Mouse (Mus musculus): ENCODE measurements around the gene Ppp2r5a. TPM values are rescaled to one million over a fixed set of nuclear protein-coding genes. Genes with fewer than 3 reads are reported as not detected.

Gene Ppp2r5a
- polyA plus RNA-seq, 1 experiment from 2014 or later = 12.6 TPM

GRCm38 (mm10) chr1:191352786-191353488 is 50.1 kb downstream of the Ppp2r5a start:
- WGBS = 62% methylated on average over 14 of the region's 14 CpGs
- no peak overlapping the region for H3K27ac ChIP-seq
- no peak overlapping the region for H3K4me2 ChIP-seq (replicated peaks)
- no peaks in the 10 kb centered on the region for H3K27me3 ChIP-seq (ENCODE audit: control insufficient read depth, insufficient read depth, low read length)
- H3K4me1 ChIP-seq (replicated peaks; ENCODE audit: control insufficient read depth, insufficient read depth, low read length) = no peaks in the 10 kb centered on the region
- peaks cover 92% of the 10 kb centered on the region for H3K36me3 ChIP-seq (replicated peaks; ENCODE audit: control insufficient read depth, insufficient read depth)
- no peaks in the 10 kb centered on the region for H3K9me3 ChIP-seq (ENCODE audit: control insufficient read depth, low read length)
- no peak overlapping the region for H3K9ac ChIP-seq
- H3K4me3 ChIP-seq (replicated peaks; ENCODE audit: low read length) = no peak overlapping the region
- DNase-seq (ENCODE audit: low spot score) = peak; percentile 76
- no peak for ATAC-seq (ENCODE audit: low FRiP score)

GRCm38 (mm10) chr1:191350355-191350754 is 52.7 kb downstream of the Ppp2r5a start:
- no peaks in the 10 kb centered on the region for H3K4me1 ChIP-seq (replicated peaks; ENCODE audit: control insufficient read depth, insufficient read depth, low read length)
- 91% methylated on average over 5 of the region's 5 CpGs for WGBS
- no peak overlapping the region for H3K9ac ChIP-seq
- ATAC-seq (ENCODE audit: low FRiP score) (no peak), DNase-seq (ENCODE audit: low spot score) (no peak)
- no peak overlapping the region for H3K27ac ChIP-seq
- H3K9me3 ChIP-seq (ENCODE audit: control insufficient read depth, low read length) = no peaks in the 10 kb centered on the region
- H3K27me3 ChIP-seq (ENCODE audit: control insufficient read depth, insufficient read depth, low read length) = no peaks in the 10 kb centered on the region
- peaks cover 92% of the 10 kb centered on the region for H3K36me3 ChIP-seq (replicated peaks; ENCODE audit: control insufficient read depth, insufficient read depth)
- no peak overlapping the region for H3K4me3 ChIP-seq (replicated peaks; ENCODE audit: low read length)
- H3K4me2 ChIP-seq (replicated peaks) = no peak overlapping the region

DNA sequence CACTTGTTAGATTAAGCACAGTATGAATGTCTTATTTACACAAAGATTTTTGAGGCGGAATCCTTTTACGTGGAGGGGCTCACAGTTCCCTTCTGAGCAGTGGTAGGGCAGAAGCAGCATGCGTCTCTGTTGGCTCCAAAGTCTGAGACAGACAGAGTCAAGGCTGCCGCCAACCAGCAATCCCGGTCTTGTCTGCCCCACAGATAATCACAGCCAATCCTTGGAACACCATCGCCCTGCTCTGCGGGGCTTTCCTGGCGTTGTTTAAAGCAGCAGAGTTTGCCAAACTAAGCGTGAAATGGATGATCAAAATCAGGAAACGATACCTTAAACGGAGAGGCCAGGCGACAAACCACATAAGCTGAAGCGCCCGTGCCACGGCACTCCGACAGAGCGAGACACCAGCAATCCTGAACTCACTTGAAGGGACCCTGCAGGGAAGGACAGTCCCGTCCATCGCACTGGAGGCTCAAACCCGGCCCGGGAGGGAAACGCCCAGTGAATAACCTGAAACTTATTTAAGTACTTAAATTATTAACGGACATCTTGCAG is 53.5 kb downstream of the Ppp2r5a start:
- Histone ChIP-seq H3K27ac (no peak overlapping the region), H3K27me3 (ENCODE audit: control insufficient read depth, insufficient read depth, low read length) (no peaks in the 10 kb centered on the region), H3K9me3 (ENCODE audit: control insufficient read depth, low read length) (no peaks in the 10 kb centered on the region), H3K4me1 (replicated peaks; ENCODE audit: control insufficient read depth, insufficient read depth, low read length) (no peaks in the 10 kb centered on the region), H3K4me3 (replicated peaks; ENCODE audit: low read length) (no peak overlapping the region), H3K36me3 (replicated peaks; ENCODE audit: control insufficient read depth, insufficient read depth) (peaks cover 92% of the 10 kb centered on the region), H3K4me2 (replicated peaks) (no peak overlapping the region), H3K9ac (no peak overlapping the region)
- 90% methylated on average over 23 of the region's 23 CpGs for WGBS
- ATAC-seq (ENCODE audit: low FRiP score) (no peak), DNase-seq (ENCODE audit: low spot score) (no peak)

DNA sequence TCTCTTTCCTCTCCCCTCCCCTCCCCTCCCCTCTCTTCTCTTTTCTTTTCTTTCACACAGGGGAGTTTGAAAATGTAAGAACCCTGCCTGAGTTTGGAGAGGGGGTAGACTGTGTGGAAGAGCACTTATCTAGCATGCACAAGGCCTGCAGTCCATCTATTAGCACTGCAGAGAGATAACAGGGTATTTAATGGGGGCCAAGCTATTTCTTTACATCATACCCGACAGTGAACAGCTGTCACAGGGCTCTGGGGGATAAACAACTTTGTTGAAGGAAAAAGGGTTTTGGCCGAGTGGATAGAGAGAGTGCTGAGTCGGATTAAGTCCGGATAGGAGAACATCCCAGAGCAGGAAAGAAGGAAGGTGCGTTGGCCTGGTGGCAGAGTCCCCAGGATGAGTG is 54.1 kb downstream of the Ppp2r5a start:
- Histone ChIP-seq H3K4me3 (replicated peaks; ENCODE audit: low read length) (no peak overlapping the region), H3K9ac (no peak overlapping the region), H3K4me2 (replicated peaks) (no peak overlapping the region), H3K27me3 (ENCODE audit: control insufficient read depth, insufficient read depth, low read length) (no peaks in the 10 kb centered on the region), H3K4me1 (replicated peaks; ENCODE audit: control insufficient read depth, insufficient read depth, low read length) (no peaks in the 10 kb centered on the region), H3K27ac (no peak overlapping the region), H3K9me3 (ENCODE audit: control insufficient read depth, low read length) (no peaks in the 10 kb centered on the region), H3K36me3 (replicated peaks; ENCODE audit: control insufficient read depth, insufficient read depth) (peaks cover 90% of the 10 kb centered on the region)
- no peak for DNase-seq (ENCODE audit: low spot score)
- WGBS = 68% methylated on average over 5 of the region's 5 CpGs
- ATAC-seq (ENCODE audit: low FRiP score) = no peak

DNA sequence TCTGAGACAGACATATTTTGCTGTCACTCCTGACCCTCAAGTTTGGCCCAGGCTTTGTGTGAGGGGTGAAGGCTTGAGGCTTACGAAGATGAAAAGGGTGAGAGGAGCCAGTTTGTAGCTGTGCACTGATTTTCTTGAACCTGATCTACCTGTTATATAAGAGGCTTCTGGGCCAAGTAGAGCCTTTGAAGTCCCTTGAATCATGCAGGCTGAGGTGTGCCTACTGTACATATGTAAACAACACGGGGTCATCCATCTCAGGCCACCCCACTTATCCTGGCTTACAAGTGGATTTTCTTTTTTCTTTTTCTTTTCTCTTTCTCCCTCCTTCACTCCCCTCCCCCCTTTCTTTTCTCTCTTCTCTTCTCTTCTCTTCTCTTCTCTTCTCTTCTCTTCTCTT is 54.5 kb downstream of the Ppp2r5a start:
- DNase-seq (ENCODE audit: low spot score) = no peak
- Histone ChIP-seq H3K4me2 (replicated peaks) (no peak overlapping the region), H3K9ac (no peak overlapping the region), H3K9me3 (ENCODE audit: control insufficient read depth, low read length) (no peaks in the 10 kb centered on the region), H3K4me3 (replicated peaks; ENCODE audit: low read length) (no peak overlapping the region), H3K4me1 (replicated peaks; ENCODE audit: control insufficient read depth, insufficient read depth, low read length) (no peaks in the 10 kb centered on the region), H3K27ac (no peak overlapping the region), H3K36me3 (replicated peaks; ENCODE audit: control insufficient read depth, insufficient read depth) (peaks cover 91% of the 10 kb centered on the region), H3K27me3 (ENCODE audit: control insufficient read depth, insufficient read depth, low read length) (no peaks in the 10 kb centered on the region)
- ATAC-seq (ENCODE audit: low FRiP score) = no peak
- WGBS = 98% methylated on average over 2 of the region's 2 CpGs

DNA sequence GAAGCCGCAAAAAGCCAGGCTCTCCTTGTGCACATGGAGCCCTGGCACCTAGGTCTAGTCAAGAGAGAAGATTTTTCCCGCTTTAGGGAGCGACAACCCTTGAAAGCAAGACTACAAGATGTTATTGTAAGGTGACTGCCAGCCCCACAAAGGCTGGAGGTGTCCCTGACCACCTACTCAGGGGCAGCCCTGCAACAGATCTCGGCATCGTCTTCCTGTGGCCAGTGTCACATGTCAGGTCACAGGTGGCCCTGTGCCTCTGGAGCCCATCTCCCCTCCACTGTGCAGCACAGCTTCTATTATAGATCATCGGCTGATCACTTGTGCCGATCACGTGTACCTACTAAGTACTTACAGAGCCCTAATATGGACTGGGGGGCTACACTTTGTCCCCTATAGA is 55.5 kb downstream of the Ppp2r5a start:
- no peak overlapping the region for H3K9ac ChIP-seq
- ATAC-seq (ENCODE audit: low FRiP score) (no peak), DNase-seq (ENCODE audit: low spot score) (no peak)
- no peaks in the 10 kb centered on the region for H3K9me3 ChIP-seq (ENCODE audit: control insufficient read depth, low read length)
- 94% methylated on average over 8 of the region's 8 CpGs for WGBS
- no peaks in the 10 kb centered on the region for H3K27me3 ChIP-seq (ENCODE audit: control insufficient read depth, insufficient read depth, low read length)
- no peak overlapping the region for H3K4me3 ChIP-seq (replicated peaks; ENCODE audit: low read length)
- H3K4me2 ChIP-seq (replicated peaks) = no peak overlapping the region
- no peaks in the 10 kb centered on the region for H3K4me1 ChIP-seq (replicated peaks; ENCODE audit: control insufficient read depth, insufficient read depth, low read length)
- H3K36me3 ChIP-seq (replicated peaks; ENCODE audit: control insufficient read depth, insufficient read depth) = peaks cover 94% of the 10 kb centered on the region
- no peak overlapping the region for H3K27ac ChIP-seq

GRCm38 (mm10) chr1:191340530-191340929 is 62.5 kb downstream of the Ppp2r5a start:
- DNase-seq (ENCODE audit: low spot score) (no peak), ATAC-seq (ENCODE audit: low FRiP score) (no peak)
- no peak overlapping the region for H3K4me3 ChIP-seq (replicated peaks; ENCODE audit: low read length)
- WGBS = 91% methylated on average over 4 of the region's 4 CpGs
- H3K27me3 ChIP-seq (ENCODE audit: control insufficient read depth, insufficient read depth, low read length) = no peaks in the 10 kb centered on the region
- H3K27ac ChIP-seq = no peak overlapping the region
- no peaks in the 10 kb centered on the region for H3K9me3 ChIP-seq (ENCODE audit: control insufficient read depth, low read length)
- peaks cover 81% of the 10 kb centered on the region for H3K36me3 ChIP-seq (replicated peaks; ENCODE audit: control insufficient read depth, insufficient read depth)
- H3K9ac ChIP-seq = no peak overlapping the region
- no peaks in the 10 kb centered on the region for H3K4me1 ChIP-seq (replicated peaks; ENCODE audit: control insufficient read depth, insufficient read depth, low read length)
- no peak overlapping the region for H3K4me2 ChIP-seq (replicated peaks)

GRCm38 (mm10) chr1:191339876-191340275 is 63.2 kb downstream of the Ppp2r5a start:
- no peak overlapping the region for H3K9ac ChIP-seq
- no peaks in the 10 kb centered on the region for H3K27me3 ChIP-seq (ENCODE audit: control insufficient read depth, insufficient read depth, low read length)
- no peak overlapping the region for H3K4me3 ChIP-seq (replicated peaks; ENCODE audit: low read length)
- no peak overlapping the region for H3K27ac ChIP-seq
- WGBS = 95% methylated on average over 2 of the region's 2 CpGs
- no peak for DNase-seq (ENCODE audit: low spot score)
- H3K4me2 ChIP-seq (replicated peaks) = no peak overlapping the region
- no peak for ATAC-seq (ENCODE audit: low FRiP score)
- no peaks in the 10 kb centered on the region for H3K9me3 ChIP-seq (ENCODE audit: control insufficient read depth, low read length)
- H3K4me1 ChIP-seq (replicated peaks; ENCODE audit: control insufficient read depth, insufficient read depth, low read length) = no peaks in the 10 kb centered on the region
- peaks cover 75% of the 10 kb centered on the region for H3K36me3 ChIP-seq (replicated peaks; ENCODE audit: control insufficient read depth, insufficient read depth)

DNA sequence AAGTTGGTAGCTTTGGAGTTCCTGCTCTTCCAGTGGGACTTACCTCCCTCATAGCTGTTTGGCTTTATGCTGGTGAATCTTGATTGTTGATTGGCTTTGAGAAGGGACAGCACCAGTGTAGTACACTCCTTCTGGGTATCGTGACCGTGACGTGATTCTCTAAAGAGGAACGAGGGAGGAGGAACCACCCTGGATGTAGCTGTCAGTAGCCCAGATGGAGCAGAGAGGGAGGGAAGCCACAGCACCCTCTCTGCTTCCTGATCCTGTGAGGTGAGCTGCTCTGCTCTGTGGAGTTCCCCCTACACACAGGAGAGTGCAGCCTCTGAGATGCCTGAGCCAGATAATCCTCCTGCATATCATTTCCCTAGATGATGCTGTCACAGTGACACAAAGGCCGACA is 68.6 kb downstream of the Ppp2r5a start:
- no peak overlapping the region for H3K27ac ChIP-seq
- H3K4me2 ChIP-seq (replicated peaks) = no peak overlapping the region
- H3K4me3 ChIP-seq (replicated peaks; ENCODE audit: low read length) = no peak overlapping the region
- ATAC-seq (ENCODE audit: low FRiP score) (no peak), DNase-seq (ENCODE audit: low spot score) (no peak)
- no peaks in the 10 kb centered on the region for H3K9me3 ChIP-seq (ENCODE audit: control insufficient read depth, low read length)
- no peaks in the 10 kb centered on the region for H3K4me1 ChIP-seq (replicated peaks; ENCODE audit: control insufficient read depth, insufficient read depth, low read length)
- no peaks in the 10 kb centered on the region for H3K27me3 ChIP-seq (ENCODE audit: control insufficient read depth, insufficient read depth, low read length)
- WGBS = 77% methylated on average over 5 of the region's 5 CpGs
- H3K9ac ChIP-seq = no peak overlapping the region
- peaks cover 59% of the 10 kb centered on the region for H3K36me3 ChIP-seq (replicated peaks; ENCODE audit: control insufficient read depth, insufficient read depth)

All from hindbrain, embryonic 14.5 days (tissue).